ENCODE assay signal across 27 mouse cellular contexts in genomic region chr14:61642668-61643067, GRCm38 (mm10). TPM values are rescaled to one million over a fixed set of nuclear protein-coding genes. Genes with fewer than 3 reads are reported as not detected.
"Had no signal": no experiment of that assay in that cellular context is flagged by ENCODE, and none has a peak within 500 bp of the region (broad histone marks: within the 10 kb centered on the region; RNA-seq: fewer than 3 reads in every experiment).

No protein-coding gene starts in this region.

- H3K27ac ChIP-seq: heart, adult 2 months; heart, embryonic 13.5 days; heart, embryonic 15.5 days; hindbrain, embryonic 13.5 days; hindbrain, embryonic 15.5 days; hindbrain, postnatal 0 days; kidney, embryonic 15.5 days; kidney, postnatal 0 days; limb, embryonic 13.5 days; limb, embryonic 15.5 days had no signal

- H3K4me2 ChIP-seq: heart, embryonic 11.5 days; heart, embryonic 13.5 days; heart, embryonic 15.5 days; hindbrain, embryonic 13.5 days; hindbrain, embryonic 15.5 days; kidney, embryonic 15.5 days; limb, embryonic 13.5 days; limb, embryonic 15.5 days had no signal

- DNase-seq: forebrain, postnatal 0 days; gastrocnemius, postnatal 10 days; gastrocnemius, postnatal 36 days; heart, adult 11 months; heart, adult 2 months; heart, postnatal 14 days; heart, postnatal 36 days; kidney, adult 11 months; kidney, adult 2 months; kidney, adult 9 months; kidney, postnatal 14 days; kidney, postnatal 36 days; layer of hippocampus, adult 9-11 months; layer of hippocampus, postnatal 36 days; left cerebral cortex, postnatal 4 days had no signal

- H3K4me3 ChIP-seq: heart, adult 2 months; heart, embryonic 13.5 days; heart, embryonic 15.5 days; hindbrain, embryonic 13.5 days; hindbrain, embryonic 15.5 days; kidney, embryonic 15.5 days; limb, embryonic 13.5 days; limb, embryonic 15.5 days had no signal

- H3K4me1 ChIP-seq: heart, embryonic 13.5 days; heart, embryonic 15.5 days; hindbrain, embryonic 13.5 days; kidney, embryonic 15.5 days; limb, embryonic 13.5 days; limb, embryonic 15.5 days had no signal

- H3K9me3 ChIP-seq: heart, embryonic 13.5 days; heart, embryonic 15.5 days; hindbrain, embryonic 13.5 days; hindbrain, embryonic 15.5 days; kidney, embryonic 15.5 days; limb, embryonic 13.5 days; limb, embryonic 15.5 days had no signal

- H3K36me3 ChIP-seq: heart, embryonic 15.5 days; hindbrain, embryonic 13.5 days; hindbrain, embryonic 15.5 days; kidney, embryonic 15.5 days; limb, embryonic 13.5 days; limb, embryonic 15.5 days had no signal

- H3K9ac ChIP-seq: forebrain, postnatal 0 days; heart, embryonic 13.5 days; heart, embryonic 15.5 days; hindbrain, embryonic 13.5 days; hindbrain, embryonic 15.5 days; kidney, embryonic 15.5 days; limb, embryonic 13.5 days; limb, embryonic 15.5 days had no signal

- ATAC-seq: forebrain, postnatal 0 days; hindbrain, postnatal 0 days; intestine, embryonic 16.5 days had no signal

- H3K27me3 ChIP-seq: heart, embryonic 13.5 days; heart, embryonic 15.5 days; hindbrain, embryonic 13.5 days; hindbrain, embryonic 15.5 days; kidney, embryonic 15.5 days; limb, embryonic 13.5 days; limb, embryonic 15.5 days had no signal

RNA-seq across cellular contexts. Expression of gene Kcnrg, which starts 35.4 kb away (rescaled TPM):
- total RNA-seq: heart, postnatal 36 days had no signal
- polyA plus RNA-seq: large intestine, adult 2 months had no signal
